Mouse (Mus musculus): Measurements from ENCODE around the gene 5730455P16Rik.
"Not testable (repeated sequence)": the region's sequence is repeated elsewhere in the genome, so short reads cannot be mapped to it uniquely, and the experiment has no call there.

The 5730455P16Rik gene

DNA sequence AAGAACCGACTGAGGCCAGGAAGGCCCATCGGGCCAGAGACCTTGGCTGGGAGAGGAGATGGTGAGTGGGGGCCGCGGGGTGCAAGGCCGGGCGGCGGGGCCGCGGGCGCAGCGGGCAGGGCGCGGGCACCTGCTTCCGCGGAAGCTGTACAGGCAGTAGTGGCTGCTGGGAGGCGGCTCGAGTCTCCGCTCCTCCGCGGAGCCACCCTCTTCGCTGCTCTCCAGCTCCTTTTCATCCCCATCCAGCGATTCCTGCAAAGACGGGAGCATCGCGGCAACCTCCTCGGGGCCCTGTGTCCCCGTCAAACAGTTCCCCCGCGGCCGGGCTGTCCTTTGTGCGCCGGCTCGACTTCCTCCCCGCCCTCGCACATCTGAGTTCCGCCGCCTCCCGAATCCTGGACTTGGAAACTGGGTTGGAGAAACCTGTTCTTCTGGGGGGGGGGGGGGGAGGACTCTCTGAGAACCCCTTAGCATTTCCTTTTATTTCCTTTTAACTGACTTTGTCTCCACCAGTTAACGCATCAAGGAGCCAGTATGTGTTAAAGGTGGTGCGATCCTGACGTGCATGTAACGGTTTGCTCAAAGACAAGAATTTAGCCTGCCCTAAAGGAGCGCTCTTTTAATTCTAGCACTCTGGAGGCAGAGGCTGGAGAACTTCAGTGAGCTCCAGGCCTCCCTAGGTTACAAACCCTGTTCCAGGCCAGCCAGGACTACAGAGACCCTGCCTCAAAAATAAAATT, at the start of gene 5730455P16Rik:
Gene 5730455P16Rik, minus strand, starts transcription at position 323 of the 740 bp plus-strand sequence.
- peak; percentile 76 for DNase-seq

DNA sequence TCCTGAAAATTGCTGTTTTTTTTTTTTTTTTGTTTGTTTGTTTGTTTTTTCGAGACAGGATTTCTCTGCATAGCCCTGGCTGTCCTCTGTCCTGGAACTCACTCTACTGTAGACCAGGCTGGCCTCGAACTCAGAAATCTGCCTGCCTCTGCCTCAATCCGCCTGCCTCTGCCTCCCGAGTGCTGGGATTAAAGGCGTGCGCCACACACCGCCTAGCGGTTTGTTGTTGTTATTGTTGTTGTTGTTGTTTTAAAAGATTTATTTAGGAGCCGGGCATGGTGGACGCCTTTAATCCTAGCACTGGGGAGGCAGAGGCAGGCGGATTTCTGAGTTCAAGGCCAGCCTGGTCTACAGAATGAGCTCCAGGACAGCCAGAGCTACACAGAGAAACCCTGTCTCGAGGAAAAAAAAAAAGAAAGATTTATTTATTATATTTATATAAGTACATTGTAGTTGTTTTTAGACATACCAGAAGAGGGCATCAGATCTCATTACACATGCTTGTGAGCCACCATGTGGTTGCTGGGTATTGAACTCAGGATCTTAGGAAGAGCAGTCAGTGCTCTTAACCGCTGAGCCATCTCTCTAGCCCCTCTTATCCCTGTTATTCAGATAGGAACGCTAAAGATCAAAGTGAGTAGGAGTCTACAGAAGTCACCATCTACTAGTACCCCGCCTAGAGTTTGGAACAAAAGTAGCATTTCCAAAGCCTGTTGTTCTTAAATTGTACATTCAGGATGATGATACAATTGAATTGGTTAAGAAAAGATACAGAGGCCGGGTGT, 48.4 kb upstream of the 5730455P16Rik start:
- not testable (repeated sequence) for DNase-seq

DNA sequence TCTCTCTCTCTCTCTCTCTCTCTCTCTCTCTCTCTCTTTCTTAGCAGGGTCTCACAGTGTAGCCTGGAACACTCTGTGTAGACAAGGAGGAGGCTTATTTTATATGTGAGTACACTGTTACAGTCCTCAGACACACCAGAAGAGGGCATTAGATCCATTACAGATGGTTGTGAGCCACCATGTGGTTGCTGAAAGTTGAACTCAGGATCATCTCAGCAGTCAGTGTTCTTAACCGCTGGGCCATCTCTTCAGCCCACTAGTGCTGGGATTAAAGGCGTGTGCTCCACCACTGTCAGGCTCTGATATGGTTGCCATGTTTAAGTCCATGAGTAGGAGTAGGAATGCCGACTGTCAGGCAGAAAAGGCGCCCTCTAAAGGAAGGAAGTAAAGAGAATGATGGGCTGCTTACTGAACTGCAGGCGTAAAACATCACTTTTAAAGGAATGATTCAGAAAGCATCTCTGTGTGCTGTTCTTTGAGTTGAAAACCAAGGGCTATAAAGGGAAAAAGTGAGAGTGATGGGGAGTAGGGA, 47.5 kb upstream of the 5730455P16Rik start:
- no peak for DNase-seq

DNA sequence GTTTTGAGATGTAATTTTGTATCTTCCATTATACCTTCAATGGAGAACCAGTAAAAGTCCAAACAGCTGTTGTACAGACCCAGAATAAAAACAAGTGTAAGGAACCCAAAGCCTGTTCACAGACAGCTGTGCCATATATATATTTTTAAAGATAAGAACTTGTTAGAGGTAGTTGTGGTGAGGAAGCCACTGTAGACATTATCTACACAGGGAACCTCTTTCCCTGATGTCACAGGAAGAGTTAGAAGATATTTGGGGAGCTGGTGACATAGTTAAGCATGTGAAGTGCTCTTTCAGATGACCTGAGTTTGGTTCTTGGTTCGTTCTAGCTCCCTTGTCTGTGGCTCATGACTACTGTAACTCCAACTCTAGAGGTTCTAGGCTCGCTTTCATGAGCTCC, 46.9 kb upstream of the 5730455P16Rik start:
- no peak for DNase-seq

DNA sequence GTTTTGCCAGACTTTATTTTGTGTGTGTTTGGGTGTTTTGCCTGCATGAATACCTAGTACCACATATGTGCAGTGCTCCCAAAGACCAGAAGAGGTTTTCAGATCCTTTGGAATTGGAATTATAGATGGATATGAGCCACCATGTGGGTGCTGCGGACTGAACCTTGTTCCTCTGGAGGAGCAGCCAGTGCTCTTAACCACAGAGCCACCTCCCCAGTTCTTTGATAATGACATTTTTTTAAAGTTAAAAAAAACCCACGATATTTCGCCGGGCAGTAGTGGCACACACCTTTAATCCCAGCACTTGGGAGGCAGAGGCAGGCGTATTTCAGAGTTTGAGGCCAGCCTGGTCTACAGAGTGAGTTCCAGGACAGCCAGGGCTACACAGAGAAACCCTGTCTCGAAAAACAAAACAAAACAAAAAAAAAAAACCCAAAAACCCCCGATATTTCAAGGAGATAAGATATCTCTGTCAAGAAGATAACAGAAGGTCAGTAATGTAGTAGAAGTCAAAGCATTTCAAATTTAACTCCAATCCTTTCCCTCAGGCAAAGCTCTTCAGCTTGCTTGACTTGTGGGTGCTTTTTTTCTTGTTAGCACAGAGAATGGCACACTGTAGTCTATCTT, 43.7 kb upstream of the 5730455P16Rik start:
- no peak for DNase-seq

DNA sequence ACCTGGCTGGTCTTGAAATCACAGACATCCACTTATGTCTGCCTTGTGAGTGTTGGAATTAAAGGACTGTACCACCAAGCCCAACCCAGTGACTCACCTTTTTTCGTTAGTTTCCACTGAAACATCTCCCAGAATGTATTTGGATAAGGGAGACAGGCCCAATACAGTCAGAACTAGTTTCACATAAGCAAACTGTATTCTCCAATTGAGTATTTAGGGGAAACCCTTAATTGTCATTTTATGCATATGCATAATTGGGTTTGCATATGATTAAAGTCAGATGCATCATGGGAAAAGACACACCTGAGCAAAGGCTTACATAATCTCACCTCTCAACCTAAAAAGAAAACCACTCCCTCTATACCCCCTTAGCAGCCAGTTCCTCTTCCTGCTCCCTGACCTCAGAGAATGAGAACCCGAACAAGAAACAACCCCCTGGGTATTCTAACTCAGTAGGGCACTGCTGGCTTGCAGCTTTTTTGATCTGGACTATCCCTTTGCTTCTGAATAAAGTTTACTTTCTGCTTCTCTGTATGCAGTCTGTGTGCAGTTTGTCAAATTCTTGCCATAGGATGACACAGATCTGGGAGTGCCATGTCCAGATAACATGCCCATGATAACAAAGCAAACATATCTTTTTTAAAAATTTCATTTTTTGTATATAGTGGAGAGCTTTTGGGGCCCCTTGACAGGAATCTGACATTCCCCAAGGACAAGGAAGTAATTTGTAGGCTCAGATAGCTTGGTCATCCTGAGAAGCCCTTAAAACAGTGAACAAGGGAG, 42.6 kb upstream of the 5730455P16Rik start:
- DNase-seq, result no peak

DNA sequence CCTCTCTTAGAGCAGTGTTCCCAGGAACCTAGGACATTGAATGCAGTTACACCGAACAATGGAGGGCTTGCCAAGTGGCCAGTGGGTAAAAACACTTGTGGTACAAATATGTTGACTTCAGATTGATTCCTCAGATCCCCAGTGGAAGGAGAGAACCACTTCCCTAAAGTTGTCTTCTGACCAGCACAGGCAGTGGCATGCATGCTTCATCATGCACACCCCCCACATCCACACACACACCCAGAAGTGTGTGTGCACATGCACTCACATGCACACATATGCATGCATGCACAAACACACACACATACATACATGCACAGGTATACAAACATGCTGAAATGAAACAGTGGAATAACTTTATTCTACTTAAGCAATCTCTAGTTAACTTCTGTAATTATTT, 41.9 kb upstream of the 5730455P16Rik start:
- no peak for DNase-seq

DNA sequence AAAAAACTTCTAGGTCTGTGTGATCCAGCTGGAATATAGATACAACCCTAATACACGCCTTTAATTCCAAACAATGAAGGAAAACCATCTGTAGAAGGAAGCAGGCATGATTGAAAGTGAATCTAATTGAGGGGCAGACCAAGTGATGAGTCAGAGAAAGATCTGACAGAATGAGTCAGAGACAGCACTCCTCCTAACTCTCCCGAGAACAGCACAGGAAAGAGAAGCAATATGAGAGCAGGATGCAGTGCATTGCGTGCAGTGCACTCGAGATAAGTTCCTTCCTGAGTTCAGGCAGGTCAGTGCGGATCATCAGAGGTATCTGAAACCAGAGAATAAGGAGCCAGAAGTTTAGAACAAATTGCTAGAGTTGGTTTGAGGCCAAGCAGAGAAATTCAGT, 39.3 kb upstream of the 5730455P16Rik start:
- DNase-seq, result no peak

DNA sequence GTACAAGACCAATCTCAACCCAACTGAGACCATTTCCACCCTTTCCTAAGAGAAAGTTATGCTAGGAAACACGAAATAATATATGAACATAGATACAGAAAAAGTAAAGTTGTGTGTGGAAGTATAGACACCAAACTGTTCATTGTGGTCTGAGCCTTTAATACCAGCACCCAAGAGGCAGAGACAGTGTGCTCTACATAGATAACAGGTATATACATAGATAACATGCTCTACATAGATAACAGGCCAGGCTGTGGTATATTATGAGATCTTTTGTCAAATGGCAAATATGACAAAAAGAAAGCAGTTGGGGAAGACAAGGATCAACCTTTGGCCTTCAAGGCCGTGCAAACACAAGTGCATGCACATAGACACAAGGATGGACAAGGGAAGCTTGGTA, 32.5 kb upstream of the 5730455P16Rik start:
- no peak for DNase-seq

DNA sequence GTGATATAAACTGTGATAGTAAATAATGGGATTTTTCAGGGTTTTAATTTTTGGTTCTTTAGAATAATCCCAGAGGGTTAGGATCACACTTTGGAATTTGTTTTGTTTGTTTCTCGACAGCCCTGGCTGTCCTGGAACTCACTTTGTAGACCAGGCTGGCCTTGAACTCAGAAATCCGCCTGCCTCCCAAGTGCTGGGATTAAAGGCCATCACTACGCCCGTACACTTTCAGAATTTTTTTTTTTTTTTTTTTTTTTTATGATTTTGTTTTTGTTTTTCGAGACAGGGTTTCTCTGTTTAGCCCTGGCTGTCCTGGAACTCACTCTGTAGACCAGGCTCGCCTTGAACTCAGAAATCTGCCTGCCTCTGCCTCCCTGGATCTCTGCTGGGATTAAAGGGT, 30.0 kb upstream of the 5730455P16Rik start:
- DNase-seq, result not testable (repeated sequence)

DNA sequence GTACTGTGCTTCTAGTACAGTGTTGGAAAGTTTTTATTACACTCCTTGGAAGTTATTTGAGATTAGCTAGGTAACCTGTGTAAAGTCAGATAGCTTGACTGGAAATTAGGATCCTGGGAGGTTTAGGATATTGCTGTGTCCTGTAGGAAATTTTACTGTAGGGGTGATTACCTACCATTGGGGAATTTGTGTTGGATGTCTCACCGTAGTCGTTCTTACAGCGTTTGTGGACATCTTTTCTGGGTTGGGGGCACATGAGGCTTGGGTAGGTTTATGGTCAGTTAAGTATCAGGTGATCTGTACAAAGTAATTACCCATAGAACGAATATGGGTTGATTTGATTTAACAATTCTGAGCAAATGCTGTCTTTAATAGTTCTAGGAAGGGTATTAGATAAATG, 18.8 kb upstream of the 5730455P16Rik start:
- DNase-seq, result no peak

DNA sequence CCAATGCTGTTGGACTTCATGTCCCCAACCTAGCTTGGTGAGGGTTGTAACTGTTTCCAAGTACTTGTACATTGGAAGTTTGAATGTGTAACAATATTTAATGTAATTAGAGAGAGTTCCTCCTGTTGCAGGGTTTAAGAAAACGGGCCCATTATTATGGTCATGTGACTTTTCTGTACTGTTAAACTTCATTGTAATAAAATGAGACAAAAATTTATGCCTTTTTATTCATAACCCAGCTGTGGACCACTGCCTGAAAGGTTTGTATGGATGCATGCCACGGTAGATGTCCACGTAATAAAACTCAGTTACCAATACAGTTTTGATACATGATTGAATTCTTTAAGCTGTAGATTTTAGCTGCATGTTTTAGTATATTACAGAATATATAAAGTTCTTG, 18.1 kb upstream of the 5730455P16Rik start:
- DNase-seq, result no peak

DNA sequence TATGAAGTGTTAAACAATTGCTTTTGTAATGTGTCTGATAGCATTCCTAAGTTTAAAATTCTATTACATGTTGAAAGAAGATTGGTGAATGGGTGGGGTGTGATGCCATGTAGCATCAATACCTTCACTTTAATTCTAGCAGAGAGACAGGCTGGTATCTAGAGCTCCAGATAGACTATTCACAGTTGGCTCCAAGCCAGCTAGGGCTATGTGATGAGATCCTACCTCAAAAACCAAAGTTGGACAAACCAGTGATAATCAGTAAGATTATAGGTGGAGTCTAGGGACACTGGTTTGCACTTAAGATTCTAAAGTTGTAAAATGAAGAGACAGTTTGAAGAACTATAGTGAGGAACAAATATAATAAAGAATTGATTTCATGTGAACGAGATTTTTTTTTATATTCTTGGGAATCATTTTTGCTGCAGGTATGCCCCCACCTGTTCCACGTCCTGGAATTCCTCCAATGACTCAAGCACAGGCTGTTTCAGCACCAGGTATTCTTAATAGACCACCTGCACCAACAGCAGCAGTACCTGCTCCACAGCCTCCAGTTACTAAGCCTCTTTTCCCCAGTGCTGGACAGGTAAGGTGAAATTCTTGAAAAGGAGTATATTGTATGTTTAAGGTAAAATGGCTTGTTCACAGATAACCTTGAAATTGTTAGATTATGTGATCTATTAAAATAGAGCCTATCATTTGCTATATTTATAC, 13.7 kb upstream of the 5730455P16Rik start:
- no peak for DNase-seq

DNA sequence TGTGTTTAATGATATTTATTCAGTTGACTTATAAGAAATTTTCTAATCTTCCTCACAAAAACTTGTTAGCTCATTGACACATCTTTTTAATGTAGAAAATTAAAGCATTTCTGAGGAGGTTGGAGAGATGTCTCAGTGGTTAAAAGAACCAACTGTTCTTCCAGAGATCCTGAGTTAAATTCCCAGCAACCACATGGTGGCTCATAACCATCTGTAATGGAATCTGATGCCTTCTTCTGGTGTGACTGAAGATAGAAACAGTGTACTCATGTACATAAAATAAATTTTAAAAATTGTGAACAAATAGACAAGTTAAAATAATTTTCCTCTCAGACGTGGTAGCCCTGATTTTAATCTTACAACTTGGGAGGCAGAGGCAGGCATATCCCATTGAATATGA, 12.1 kb upstream of the 5730455P16Rik start:
- peak; percentile 29 for DNase-seq

DNA sequence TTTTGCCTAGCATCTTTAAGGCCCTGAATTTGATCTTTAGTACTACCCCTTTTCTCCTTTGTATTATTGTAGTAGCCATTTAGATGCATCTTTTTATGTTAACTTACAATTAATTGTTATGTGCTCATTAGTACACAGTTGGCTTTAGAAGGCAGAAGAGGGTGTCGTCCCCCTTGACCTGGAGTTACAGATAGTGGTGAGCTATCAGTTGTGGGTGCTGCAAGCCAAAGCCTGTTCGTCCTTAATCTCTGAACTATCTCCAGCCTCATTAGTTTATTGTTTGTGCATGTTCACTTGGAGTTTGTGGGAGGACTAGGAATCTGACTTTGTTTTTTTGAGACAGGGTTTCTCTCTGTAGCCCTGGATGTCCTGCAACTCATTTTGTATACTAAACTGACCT, 9.0 kb upstream of the 5730455P16Rik start:
- no peak for DNase-seq

DNA sequence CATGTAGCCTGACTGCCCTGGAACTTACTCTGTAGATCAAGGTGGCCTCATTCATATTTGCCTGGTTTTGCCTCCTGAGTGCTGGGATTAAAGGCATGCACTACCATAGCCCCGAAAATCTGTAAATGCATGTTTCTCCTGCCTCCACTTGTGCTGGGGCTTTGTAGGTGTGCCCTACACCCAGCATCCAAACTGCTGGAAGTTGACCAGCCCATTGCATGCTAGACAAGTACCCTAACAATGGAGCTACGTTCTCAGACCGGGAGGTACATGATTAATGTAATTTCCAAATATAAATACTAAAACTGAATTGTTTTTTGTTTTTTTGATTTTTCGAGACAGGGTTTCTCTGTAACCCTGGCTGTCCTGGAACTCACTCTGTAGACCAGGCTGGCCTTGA, 7.2 kb upstream of the 5730455P16Rik start:
- DNase-seq, result no peak

DNA sequence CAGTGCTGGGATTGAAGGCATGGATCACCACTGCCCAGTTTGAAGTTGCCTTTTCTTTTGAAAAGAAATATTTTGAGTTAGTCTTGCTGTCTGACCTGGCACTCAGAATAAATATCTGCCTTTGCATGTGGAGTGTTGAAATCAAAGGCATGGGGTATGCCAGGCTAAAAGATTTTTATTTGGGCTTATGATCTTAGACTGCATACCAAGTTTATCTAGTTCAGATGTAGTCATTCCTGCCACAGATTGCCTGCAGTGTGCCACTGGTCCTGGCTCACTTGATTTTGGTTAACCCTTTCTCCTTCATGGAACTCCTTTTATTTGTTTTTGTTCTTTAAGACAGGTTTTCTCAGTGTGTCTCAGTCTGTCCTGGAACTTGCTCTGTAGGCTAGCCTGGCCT, 6.6 kb upstream of the 5730455P16Rik start:
- DNase-seq, result no peak

DNA sequence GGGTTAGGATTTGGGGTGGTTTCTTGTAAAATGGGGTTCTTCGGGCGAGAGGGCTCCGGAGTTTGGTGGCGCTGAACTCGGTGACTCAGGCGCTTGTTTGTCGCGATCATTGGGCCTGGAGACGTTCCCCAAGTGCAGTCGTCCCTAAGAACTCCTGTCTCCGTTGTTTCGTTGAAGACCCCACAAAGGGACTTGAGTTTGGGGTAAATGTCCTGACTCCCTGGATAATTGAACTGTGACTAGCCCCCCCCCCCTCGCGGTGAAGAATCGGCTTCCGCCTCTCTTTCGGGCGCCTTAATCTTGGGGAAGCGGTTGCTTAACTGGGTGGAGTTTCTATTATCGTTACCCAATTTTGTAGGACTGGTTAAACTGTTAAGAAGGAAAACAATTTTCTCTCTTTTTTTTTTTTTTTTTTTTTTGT, 5.8 kb upstream of the 5730455P16Rik start:
- DNase-seq, result no peak

DNA sequence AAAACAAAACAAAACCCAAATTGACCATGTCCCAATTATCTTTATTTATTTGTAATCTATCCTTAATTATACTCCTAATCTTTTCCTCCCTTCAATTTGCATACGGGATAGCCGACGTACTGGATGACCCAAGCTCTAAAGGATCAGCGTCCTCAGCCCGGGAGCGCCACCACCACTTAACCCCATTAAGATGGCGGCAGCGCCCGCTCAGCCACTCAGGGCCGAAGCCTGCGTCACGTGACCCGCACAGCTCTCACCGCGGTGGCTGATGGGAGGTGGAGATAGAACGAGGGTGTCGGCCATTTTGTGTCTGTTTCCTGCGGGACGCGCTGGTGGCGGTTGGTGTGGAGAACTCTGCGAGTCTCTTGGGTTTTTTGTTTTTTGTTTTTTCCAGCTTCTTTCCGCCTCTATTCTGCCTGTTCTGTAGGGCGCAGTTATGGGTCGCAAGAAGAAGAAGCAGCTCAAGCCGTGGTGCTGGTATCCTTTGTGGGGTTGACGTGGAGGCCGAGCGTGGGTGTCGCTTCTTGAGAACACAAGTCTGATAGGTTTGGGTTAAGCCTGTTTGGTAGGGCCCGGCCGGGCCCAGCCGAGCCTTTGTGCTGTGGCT, 5.3 kb upstream of the 5730455P16Rik start, which contains the start of gene Zfp207:
Gene Zfp207, plus strand, starts transcription at position 261 of the 607 bp plus-strand sequence.
- peak; percentile 96 for DNase-seq

DNA sequence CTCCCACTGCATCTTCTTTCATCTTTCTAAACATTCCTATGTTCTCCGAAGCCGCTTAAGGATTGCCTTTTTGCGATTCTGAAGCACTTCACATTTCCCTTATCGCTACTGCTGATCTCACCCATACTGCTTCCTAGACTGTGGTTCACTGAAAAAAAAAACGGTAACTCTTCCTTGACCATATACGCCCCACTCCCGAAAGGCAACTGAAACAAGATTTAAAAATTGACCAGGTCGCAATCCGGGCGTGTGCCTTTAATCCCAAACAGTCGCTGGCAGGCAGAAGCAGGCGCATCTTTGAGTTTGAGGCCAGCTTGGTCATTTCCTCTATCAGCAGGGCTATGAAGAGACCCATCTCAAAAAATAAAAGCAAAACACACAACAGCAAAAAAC, 4.8 kb upstream of the 5730455P16Rik start:
- peak; percentile 24 for DNase-seq

DNA sequence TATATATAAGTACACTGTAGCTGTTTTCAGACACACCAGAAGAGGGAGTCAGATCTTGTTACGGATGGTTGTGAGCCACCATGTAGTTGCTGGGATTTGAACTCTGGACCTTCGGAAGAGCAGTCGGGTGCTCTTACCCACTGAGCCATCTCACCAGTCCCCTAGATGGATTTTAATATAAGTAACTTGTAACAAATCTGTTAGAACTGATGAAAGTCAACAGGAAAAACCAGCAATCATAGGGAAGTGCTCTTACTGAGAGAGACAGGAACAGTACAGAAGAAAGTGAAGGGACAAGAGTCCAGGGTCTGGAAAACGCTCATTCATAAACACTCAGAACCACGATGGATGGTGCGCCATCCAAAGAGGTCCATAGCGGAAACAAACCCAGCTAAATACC, 1.4 kb upstream of the 5730455P16Rik start:
- not testable (repeated sequence) for DNase-seq

Measured in layer of hippocampus, adult 9-11 months (tissue).